Mouse (Mus musculus): Measurements from ENCODE around the gene Itga5. TPM values are rescaled to one million over a fixed set of nuclear protein-coding genes. Genes with fewer than 3 reads are reported as not detected.

Gene Itga5
- polyA plus RNA-seq, 1 experiment from 2014 or later: 30.0 TPM

- 71% methylated on average over 4 of the region's 4 CpGs for WGBS
- TF ChIP-seq EP300 (IDR thresholded peaks at IDR 0.05) (no peak; the same call in 1 of the 2 replicates), CTCF (IDR thresholded peaks at IDR 0.05) (no peak)
- H3K27ac ChIP-seq (ENCODE audit: low read length): no peak overlapping the region
- no peak overlapping the region for H3K4me3 ChIP-seq (ENCODE audit: low read depth, low read length)
- no peaks in the 10 kb centered on the region for H3K9me3 ChIP-seq (ENCODE audit: low read length)
- no peaks in the 10 kb centered on the region; the same call in 1 of the 2 replicates for H3K4me1 ChIP-seq (ENCODE audit: insufficient read depth, low read depth, low read length)
- DNase-seq (ENCODE audit: low spot score): no peak
- no peaks in the 10 kb centered on the region for H3K36me3 ChIP-seq (ENCODE audit: insufficient read depth, low read length)
- ATAC-seq: no peak
- H3K4me2 ChIP-seq (replicated peaks; ENCODE audit: low read depth, low read length): no peak overlapping the region
- no peaks in the 10 kb centered on the region for H3K27me3 ChIP-seq (replicated peaks; ENCODE audit: insufficient read depth, low read length)
- no peak overlapping the region for H3K9ac ChIP-seq (replicated peaks; ENCODE audit: low read depth)
Measured at GRCm38 (mm10) chr15:103368179-103368940, 1.8 kb upstream of the Itga5 start.

- DNase-seq (ENCODE audit: low spot score): peak; percentile 54
- Histone ChIP-seq H3K4me1 (ENCODE audit: insufficient read depth, low read depth, low read length) (peaks cover 3% of the 10 kb centered on the region; the same call in 1 of the 2 replicates), H3K27me3 (replicated peaks; ENCODE audit: insufficient read depth, low read length) (no peaks in the 10 kb centered on the region), H3K27ac (ENCODE audit: low read length) (peak overlapping the region; percentile 81), H3K9ac (replicated peaks; ENCODE audit: low read depth) (peak overlapping the region; percentile 94), H3K36me3 (ENCODE audit: insufficient read depth, low read length) (no peaks in the 10 kb centered on the region), H3K9me3 (ENCODE audit: low read length) (no peaks in the 10 kb centered on the region), H3K4me2 (replicated peaks; ENCODE audit: low read depth, low read length) (peak overlapping the region; percentile 90), H3K4me3 (ENCODE audit: low read depth, low read length) (peak overlapping the region; percentile 81)
- TF ChIP-seq CTCF (IDR thresholded peaks at IDR 0.05) (no peak), EP300 (IDR thresholded peaks at IDR 0.05) (no peak)
- peak; percentile 28 for ATAC-seq
- 3% methylated on average over 50 of the region's 51 CpGs for WGBS
Measured at GRCm38 (mm10) chr15:103365471-103366375, 840 bp downstream of the Itga5 start.

- no peak overlapping the region for H3K27ac ChIP-seq (ENCODE audit: low read length)
- H3K4me1 ChIP-seq (ENCODE audit: insufficient read depth, low read depth, low read length): peaks cover 3% of the 10 kb centered on the region; the same call in 1 of the 2 replicates
Measured at GRCm38 (mm10) chr15:103364761-103365160, 1.8 kb downstream of the Itga5 start.

GRCm38 (mm10) chr15:103363809-103364208, 2.8 kb downstream of the Itga5 start:
- no peaks in the 10 kb centered on the region for H3K9me3 ChIP-seq (ENCODE audit: low read length)
- H3K27ac ChIP-seq (ENCODE audit: low read length): no peak overlapping the region
- H3K4me1 ChIP-seq (ENCODE audit: insufficient read depth, low read depth, low read length): peaks cover 3% of the 10 kb centered on the region; the same call in 1 of the 2 replicates
- TF ChIP-seq EP300 (IDR thresholded peaks at IDR 0.05) (no peak), CTCF (IDR thresholded peaks at IDR 0.05) (no peak)
- H3K4me3 ChIP-seq (ENCODE audit: low read depth, low read length): no peak overlapping the region
- WGBS: 67% methylated on average over 1 of the region's 1 CpGs
- H3K4me2 ChIP-seq (replicated peaks; ENCODE audit: low read depth, low read length): no peak overlapping the region
- ATAC-seq (no peak), DNase-seq (ENCODE audit: low spot score) (no peak)
- H3K9ac ChIP-seq (replicated peaks; ENCODE audit: low read depth): no peak overlapping the region
- H3K36me3 ChIP-seq (ENCODE audit: insufficient read depth, low read length): no peaks in the 10 kb centered on the region
- H3K27me3 ChIP-seq (replicated peaks; ENCODE audit: insufficient read depth, low read length): no peaks in the 10 kb centered on the region

More at GRCm38 (mm10) chr15:103364761-103365160, 1.8 kb downstream of the Itga5 start:
- Histone ChIP-seq H3K9me3 (ENCODE audit: low read length) (no peaks in the 10 kb centered on the region), H3K4me2 (replicated peaks; ENCODE audit: low read depth, low read length) (peak overlapping the region; percentile 90), H3K4me3 (ENCODE audit: low read depth, low read length) (peak overlapping the region; percentile 81), H3K36me3 (ENCODE audit: insufficient read depth, low read length) (no peaks in the 10 kb centered on the region), H3K27me3 (replicated peaks; ENCODE audit: insufficient read depth, low read length) (no peaks in the 10 kb centered on the region), H3K9ac (replicated peaks; ENCODE audit: low read depth) (peak overlapping the region; percentile 94)
- no peak for ATAC-seq
- TF ChIP-seq EP300 (IDR thresholded peaks at IDR 0.05) (no peak), CTCF (IDR thresholded peaks at IDR 0.05) (no peak)
- 44% methylated on average over 4 of the region's 4 CpGs for WGBS
- DNase-seq (ENCODE audit: low spot score): no peak

GRCm38 (mm10) chr15:103362950-103363349, 3.6 kb downstream of the Itga5 start:
- ATAC-seq (no peak), DNase-seq (ENCODE audit: low spot score) (no peak)
- Histone ChIP-seq H3K9ac (replicated peaks; ENCODE audit: low read depth) (no peak overlapping the region), H3K4me1 (ENCODE audit: insufficient read depth, low read depth, low read length) (peaks cover 3% of the 10 kb centered on the region; the same call in 1 of the 2 replicates), H3K4me2 (replicated peaks; ENCODE audit: low read depth, low read length) (no peak overlapping the region), H3K27ac (ENCODE audit: low read length) (no peak overlapping the region), H3K36me3 (ENCODE audit: insufficient read depth, low read length) (no peaks in the 10 kb centered on the region), H3K4me3 (ENCODE audit: low read depth, low read length) (no peak overlapping the region), H3K27me3 (replicated peaks; ENCODE audit: insufficient read depth, low read length) (no peaks in the 10 kb centered on the region), H3K9me3 (ENCODE audit: low read length) (no peaks in the 10 kb centered on the region)
- TF ChIP-seq EP300 (IDR thresholded peaks at IDR 0.05): no peak
- TF ChIP-seq CTCF (IDR thresholded peaks at IDR 0.05): no peak
- WGBS: 78% methylated on average over 3 of the region's 3 CpGs

- WGBS: 84% methylated on average over 6 of the region's 7 CpGs
Measured at GRCm38 (mm10) chr15:103362333-103362732, 4.2 kb downstream of the Itga5 start.

More at GRCm38 (mm10) chr15:103362333-103362732, 4.2 kb downstream of the Itga5 start:
- no peak for TF ChIP-seq EP300 (IDR thresholded peaks at IDR 0.05)
- no peak for TF ChIP-seq CTCF (IDR thresholded peaks at IDR 0.05)
- H3K27ac ChIP-seq (ENCODE audit: low read length): no peak overlapping the region
- H3K9ac ChIP-seq (replicated peaks; ENCODE audit: low read depth): no peak overlapping the region
- H3K4me3 ChIP-seq (ENCODE audit: low read depth, low read length): no peak overlapping the region
- ATAC-seq (no peak), DNase-seq (ENCODE audit: low spot score) (no peak)
- no peaks in the 10 kb centered on the region for H3K9me3 ChIP-seq (ENCODE audit: low read length)
- peaks cover 3% of the 10 kb centered on the region; the same call in 1 of the 2 replicates for H3K4me1 ChIP-seq (ENCODE audit: insufficient read depth, low read depth, low read length)
- H3K36me3 ChIP-seq (ENCODE audit: insufficient read depth, low read length): no peaks in the 10 kb centered on the region
- no peak overlapping the region for H3K4me2 ChIP-seq (replicated peaks; ENCODE audit: low read depth, low read length)
- no peaks in the 10 kb centered on the region for H3K27me3 ChIP-seq (replicated peaks; ENCODE audit: insufficient read depth, low read length)

Measured in lung, postnatal 0 days (tissue).